Mouse (Mus musculus): ENCODE measurements around the gene G3bp1.

- TF ChIP-seq CTCF (IDR thresholded peaks at IDR 0.05), result no peak
- TF ChIP-seq POLR2A (IDR thresholded peaks at IDR 0.05; ENCODE audit: insufficient read depth, low read depth, low read length), result no peak
Observed at GRCm38 (mm10) chr11:55542671-55543070, 73.2 kb downstream of the G3bp1 start.
